Mouse (Mus musculus): ENCODE data around the gene Krba1. TPM values are rescaled to one million over a fixed set of nuclear protein-coding genes. Genes with fewer than 3 reads are reported as not detected.

Krba1 gene
- polyA plus RNA-seq, 1 experiment from 2014 or later = 19.6 TPM

GRCm38 (mm10) chr6:48414886-48415285 is 19.5 kb downstream of the Krba1 start:
- H3K27ac ChIP-seq (ENCODE audit: low read depth) = no peak overlapping the region
- DNase-seq (ENCODE audit: low spot score) = no peak
- no peaks in the 10 kb centered on the region for H3K27me3 ChIP-seq (replicated peaks; ENCODE audit: control insufficient read depth, insufficient read depth, low read length)
- H3K4me2 ChIP-seq (ENCODE audit: low read length) = no peak overlapping the region
- H3K36me3 ChIP-seq (ENCODE audit: control insufficient read depth, insufficient read depth, low read length) = peaks cover 78% of the 10 kb centered on the region
- H3K9ac ChIP-seq (ENCODE audit: low read length) = no peak overlapping the region
- ATAC-seq (replicated peaks; ENCODE audit: low FRiP score, low TSS enrichment, low read depth) = no peak
- WGBS = 90% methylated on average over 1 of the region's 1 CpGs
- H3K4me1 ChIP-seq (replicated peaks; ENCODE audit: control insufficient read depth, insufficient read depth, low read length) = no peaks in the 10 kb centered on the region
- no peaks in the 10 kb centered on the region for H3K9me3 ChIP-seq (ENCODE audit: control insufficient read depth, low read length)
- no peak overlapping the region for H3K4me3 ChIP-seq (ENCODE audit: low read depth, low read length)

DNA sequence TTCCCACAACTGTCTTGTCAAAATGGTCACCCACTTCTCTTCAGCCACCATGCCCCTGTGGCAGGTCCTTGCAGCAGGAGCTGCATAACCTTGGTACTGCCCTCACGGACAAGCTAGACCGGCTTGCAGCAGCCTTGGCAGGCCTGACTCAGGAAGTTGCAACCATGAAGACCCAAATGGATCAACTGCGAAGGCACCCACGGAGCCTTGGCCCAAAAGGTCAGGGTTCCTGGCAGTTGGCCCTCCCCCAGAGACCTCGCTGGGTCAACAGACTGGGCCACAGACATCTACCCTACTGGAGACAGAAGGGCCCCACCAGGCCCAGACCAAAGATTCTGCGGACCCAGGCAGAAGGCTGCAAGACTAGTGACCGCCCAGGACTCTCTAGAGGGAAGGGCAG is 20.2 kb downstream of the Krba1 start:
- Histone ChIP-seq H3K36me3 (ENCODE audit: control insufficient read depth, insufficient read depth, low read length) (peaks cover 70% of the 10 kb centered on the region), H3K9ac (ENCODE audit: low read length) (no peak overlapping the region), H3K4me2 (ENCODE audit: low read length) (no peak overlapping the region), H3K27ac (ENCODE audit: low read depth) (no peak overlapping the region), H3K9me3 (ENCODE audit: control insufficient read depth, low read length) (no peaks in the 10 kb centered on the region), H3K4me3 (ENCODE audit: low read depth, low read length) (no peak overlapping the region), H3K4me1 (replicated peaks; ENCODE audit: control insufficient read depth, insufficient read depth, low read length) (no peaks in the 10 kb centered on the region; the same call in 1 of the 2 replicates), H3K27me3 (replicated peaks; ENCODE audit: control insufficient read depth, insufficient read depth, low read length) (no peaks in the 10 kb centered on the region)
- WGBS = 92% methylated on average over 7 of the region's 7 CpGs
- ATAC-seq (replicated peaks; ENCODE audit: low FRiP score, low TSS enrichment, low read depth) = no peak
- no peak for DNase-seq (ENCODE audit: low spot score)

GRCm38 (mm10) chr6:48416486-48416885 is 21.1 kb downstream of the Krba1 start:
- H3K9me3 ChIP-seq (ENCODE audit: control insufficient read depth, low read length) = no peaks in the 10 kb centered on the region
- ATAC-seq (replicated peaks; ENCODE audit: low FRiP score, low TSS enrichment, low read depth) (no peak), DNase-seq (ENCODE audit: low spot score) (no peak)
- H3K27me3 ChIP-seq (replicated peaks; ENCODE audit: control insufficient read depth, insufficient read depth, low read length) = no peaks in the 10 kb centered on the region
- WGBS = 81% methylated on average over 2 of the region's 2 CpGs
- H3K4me2 ChIP-seq (ENCODE audit: low read length) = no peak overlapping the region
- peaks cover 62% of the 10 kb centered on the region for H3K36me3 ChIP-seq (ENCODE audit: control insufficient read depth, insufficient read depth, low read length)
- H3K9ac ChIP-seq (ENCODE audit: low read length) = no peak overlapping the region
- no peak overlapping the region for H3K27ac ChIP-seq (ENCODE audit: low read depth)
- H3K4me1 ChIP-seq (replicated peaks; ENCODE audit: control insufficient read depth, insufficient read depth, low read length) = no peaks in the 10 kb centered on the region; the same call in 1 of the 2 replicates
- no peak overlapping the region for H3K4me3 ChIP-seq (ENCODE audit: low read depth, low read length)

DNA sequence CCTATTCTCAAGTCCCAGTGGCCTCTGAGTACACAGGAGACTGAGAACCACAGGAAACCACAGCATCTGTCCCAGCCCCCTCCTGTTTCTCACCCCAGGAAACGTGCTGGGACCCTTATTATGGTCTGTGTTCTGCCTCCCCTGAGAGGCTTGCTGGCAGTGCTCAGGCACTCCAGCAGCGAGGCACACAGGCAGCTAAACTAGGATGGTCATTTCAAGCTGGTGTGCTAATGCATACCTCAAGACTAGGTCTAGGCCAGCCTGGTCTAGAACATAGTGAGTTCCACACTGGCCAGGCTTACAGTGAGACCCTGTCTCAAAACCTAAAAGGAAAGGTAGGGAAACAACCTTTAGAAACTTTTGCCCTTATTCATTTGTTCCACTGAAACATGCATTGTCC is 25.3 kb downstream of the Krba1 start:
- no peak for ATAC-seq (replicated peaks; ENCODE audit: low FRiP score, low TSS enrichment, low read depth)
- WGBS = 15% methylated on average over 2 of the region's 2 CpGs
- no peak overlapping the region for H3K4me3 ChIP-seq (ENCODE audit: low read depth, low read length)

GRCm38 (mm10) chr6:48423336-48423735 is 27.9 kb downstream of the Krba1 start:
- H3K27me3 ChIP-seq (replicated peaks; ENCODE audit: control insufficient read depth, insufficient read depth, low read length) = no peaks in the 10 kb centered on the region
- no peak for DNase-seq (ENCODE audit: low spot score)
- H3K4me3 ChIP-seq (ENCODE audit: low read depth, low read length) = no peak overlapping the region
- H3K4me2 ChIP-seq (ENCODE audit: low read length) = no peak overlapping the region
- WGBS = 82% methylated on average over 3 of the region's 3 CpGs
- no peak for ATAC-seq (replicated peaks; ENCODE audit: low FRiP score, low TSS enrichment, low read depth)
- no peaks in the 10 kb centered on the region; the same call in 1 of the 2 replicates for H3K36me3 ChIP-seq (ENCODE audit: control insufficient read depth, insufficient read depth, low read length)
- H3K27ac ChIP-seq (ENCODE audit: low read depth) = no peak overlapping the region
- H3K9ac ChIP-seq (ENCODE audit: low read length) = no peak overlapping the region
- H3K4me1 ChIP-seq (replicated peaks; ENCODE audit: control insufficient read depth, insufficient read depth, low read length) = no peaks in the 10 kb centered on the region; the same call in 1 of the 2 replicates
- no peaks in the 10 kb centered on the region for H3K9me3 ChIP-seq (ENCODE audit: control insufficient read depth, low read length)

More for the DNA sequence above, 25.3 kb downstream of the Krba1 start:
- H3K4me2 ChIP-seq (ENCODE audit: low read length) = no peak overlapping the region
- H3K27ac ChIP-seq (ENCODE audit: low read depth) = no peak overlapping the region
- H3K9ac ChIP-seq (ENCODE audit: low read length) = no peak overlapping the region
- no peaks in the 10 kb centered on the region for H3K9me3 ChIP-seq (ENCODE audit: control insufficient read depth, low read length)
- no peaks in the 10 kb centered on the region for H3K27me3 ChIP-seq (replicated peaks; ENCODE audit: control insufficient read depth, insufficient read depth, low read length)
- peaks cover 21% of the 10 kb centered on the region for H3K36me3 ChIP-seq (ENCODE audit: control insufficient read depth, insufficient read depth, low read length)
- H3K4me1 ChIP-seq (replicated peaks; ENCODE audit: control insufficient read depth, insufficient read depth, low read length) = no peaks in the 10 kb centered on the region; the same call in 1 of the 2 replicates
- no peak for DNase-seq (ENCODE audit: low spot score)

- DNase-seq (ENCODE audit: low spot score) (no peak), ATAC-seq (replicated peaks; ENCODE audit: low FRiP score, low TSS enrichment, low read depth) (no peak)
- Histone ChIP-seq H3K9ac (ENCODE audit: low read length) (no peak overlapping the region), H3K4me2 (ENCODE audit: low read length) (no peak overlapping the region), H3K36me3 (ENCODE audit: control insufficient read depth, insufficient read depth, low read length) (no peaks in the 10 kb centered on the region), H3K27ac (ENCODE audit: low read depth) (no peak overlapping the region), H3K4me3 (ENCODE audit: low read depth, low read length) (no peak overlapping the region), H3K27me3 (replicated peaks; ENCODE audit: control insufficient read depth, insufficient read depth, low read length) (no peaks in the 10 kb centered on the region), H3K9me3 (ENCODE audit: control insufficient read depth, low read length) (no peaks in the 10 kb centered on the region), H3K4me1 (replicated peaks; ENCODE audit: control insufficient read depth, insufficient read depth, low read length) (no peaks in the 10 kb centered on the region; the same call in 1 of the 2 replicates)
- WGBS = 68% methylated on average over 5 of the region's 5 CpGs
Observed at GRCm38 (mm10) chr6:48424074-48424473, 28.7 kb downstream of the Krba1 start.

- H3K36me3 ChIP-seq (ENCODE audit: control insufficient read depth, insufficient read depth, low read length) = no peaks in the 10 kb centered on the region
- no peak for DNase-seq (ENCODE audit: low spot score)
- no peak overlapping the region for H3K9ac ChIP-seq (ENCODE audit: low read length)
- no peak overlapping the region for H3K4me3 ChIP-seq (ENCODE audit: low read depth, low read length)
- H3K4me2 ChIP-seq (ENCODE audit: low read length) = no peak overlapping the region
- no peak overlapping the region for H3K27ac ChIP-seq (ENCODE audit: low read depth)
- 74% methylated on average over 5 of the region's 5 CpGs for WGBS
- H3K4me1 ChIP-seq (replicated peaks; ENCODE audit: control insufficient read depth, insufficient read depth, low read length) = no peaks in the 10 kb centered on the region
- no peaks in the 10 kb centered on the region for H3K9me3 ChIP-seq (ENCODE audit: control insufficient read depth, low read length)
- no peak for ATAC-seq (replicated peaks; ENCODE audit: low FRiP score, low TSS enrichment, low read depth)
- H3K27me3 ChIP-seq (replicated peaks; ENCODE audit: control insufficient read depth, insufficient read depth, low read length) = no peaks in the 10 kb centered on the region
Observed at GRCm38 (mm10) chr6:48426956-48427355, 31.6 kb downstream of the Krba1 start.

DNA sequence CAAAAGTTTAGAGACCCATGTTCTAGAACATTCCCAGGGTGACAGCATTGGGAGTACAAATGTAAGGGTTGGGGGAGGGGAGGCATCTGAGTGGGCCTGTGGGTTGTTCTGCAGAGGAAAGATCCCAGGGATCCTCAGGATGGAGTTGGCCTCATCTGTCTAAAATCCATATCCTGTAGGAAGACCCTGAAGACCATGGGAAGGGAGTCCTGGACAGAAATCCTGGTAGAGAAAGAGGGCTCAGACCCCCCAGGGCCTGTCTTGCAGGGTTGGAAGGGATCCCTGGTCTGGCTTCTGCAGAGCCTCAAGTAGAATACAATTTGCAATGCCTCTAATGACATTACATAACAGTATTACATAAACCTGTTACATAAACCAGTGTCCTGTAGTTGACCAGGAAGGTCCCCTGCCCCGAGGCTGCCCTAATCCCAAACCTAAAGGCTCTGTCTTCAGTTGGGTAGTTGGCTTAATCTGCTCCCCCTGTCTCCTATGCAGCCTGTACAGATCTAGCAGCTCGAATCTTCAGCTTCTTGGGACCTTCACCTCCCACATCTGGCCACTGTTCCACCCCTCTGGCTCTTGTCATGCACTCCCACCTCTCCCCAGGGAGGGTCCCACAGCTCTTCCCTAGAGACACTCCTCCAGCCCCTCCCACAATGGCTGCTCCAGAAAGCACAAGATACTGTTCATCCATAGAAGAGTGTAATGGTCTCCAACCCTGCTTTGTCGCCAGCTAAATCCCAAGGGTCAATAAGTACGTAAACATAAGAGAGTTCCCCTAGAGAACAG is 33.6 kb downstream of the Krba1 start:
- no peak overlapping the region for H3K4me3 ChIP-seq (ENCODE audit: low read depth, low read length)
- H3K4me1 ChIP-seq (replicated peaks; ENCODE audit: control insufficient read depth, insufficient read depth, low read length) = peaks cover 10% of the 10 kb centered on the region; the same call in 1 of the 2 replicates
- H3K36me3 ChIP-seq (ENCODE audit: control insufficient read depth, insufficient read depth, low read length) = no peaks in the 10 kb centered on the region
- 55% methylated on average over 4 of the region's 4 CpGs for WGBS
- H3K9ac ChIP-seq (ENCODE audit: low read length) = no peak overlapping the region
- no peak for ATAC-seq (replicated peaks; ENCODE audit: low FRiP score, low TSS enrichment, low read depth)
- H3K27me3 ChIP-seq (replicated peaks; ENCODE audit: control insufficient read depth, insufficient read depth, low read length) = no peaks in the 10 kb centered on the region
- no peak overlapping the region for H3K27ac ChIP-seq (ENCODE audit: low read depth)
- H3K4me2 ChIP-seq (ENCODE audit: low read length) = no peak overlapping the region
- no peaks in the 10 kb centered on the region for H3K9me3 ChIP-seq (ENCODE audit: control insufficient read depth, low read length)
- DNase-seq (ENCODE audit: low spot score) = no peak

DNA sequence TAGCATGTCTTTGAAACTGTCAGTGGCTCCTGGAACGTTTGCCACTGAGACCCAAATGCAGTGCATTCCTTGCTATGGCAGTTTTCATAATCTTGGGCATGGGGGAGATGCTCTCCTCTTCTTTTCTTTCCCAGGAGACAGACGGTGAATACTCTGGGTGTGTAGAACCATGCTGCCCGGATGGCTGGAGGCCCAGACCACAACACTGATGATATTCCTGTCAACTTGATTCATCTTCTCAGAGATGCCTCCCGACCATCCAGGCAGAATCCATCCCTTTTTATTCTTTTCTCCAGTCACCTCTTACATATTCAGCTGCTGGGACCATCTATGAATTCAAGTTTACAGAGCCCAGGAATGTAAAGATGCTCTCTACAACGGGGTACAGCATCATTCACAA is 35.4 kb downstream of the Krba1 start:
- DNase-seq (ENCODE audit: low spot score) (no peak), ATAC-seq (replicated peaks; ENCODE audit: low FRiP score, low TSS enrichment, low read depth) (no peak)
- 72% methylated on average over 5 of the region's 5 CpGs for WGBS
- Histone ChIP-seq H3K4me1 (replicated peaks; ENCODE audit: control insufficient read depth, insufficient read depth, low read length) (peaks cover 10% of the 10 kb centered on the region; the same call in 1 of the 2 replicates), H3K4me2 (ENCODE audit: low read length) (no peak overlapping the region), H3K27me3 (replicated peaks; ENCODE audit: control insufficient read depth, insufficient read depth, low read length) (no peaks in the 10 kb centered on the region), H3K4me3 (ENCODE audit: low read depth, low read length) (no peak overlapping the region), H3K27ac (ENCODE audit: low read depth) (no peak overlapping the region), H3K9ac (ENCODE audit: low read length) (no peak overlapping the region), H3K36me3 (ENCODE audit: control insufficient read depth, insufficient read depth, low read length) (no peaks in the 10 kb centered on the region), H3K9me3 (ENCODE audit: control insufficient read depth, low read length) (no peaks in the 10 kb centered on the region)
